Mouse (Mus musculus) left cerebral cortex, adult 11 months (tissue): ENCODE results near the gene Hoxd8.

Source experiments
- DNase-seq: peaks from one replicate; pipeline ENCODE4 v3.0.0; 2022; ENCODE audit warnings: low spot score

Gene Hoxd8

GRCm38 (mm10) chr2:74752431-74753174 is 48.2 kb downstream of the Hoxd8 start:
- no peak for DNase-seq

GRCm38 (mm10) chr2:74753175-74753523 is 48.7 kb downstream of the Hoxd8 start:
- DNase-seq, result no peak

- DNase-seq, result no peak
These were observed 49.3 kb downstream of the Hoxd8 start for GRCm38 (mm10) chr2:74753711-74754110.
